Mouse (Mus musculus) E14TG2a.4 (cell line): ENCODE data around the gene Samd14.

Experiments used
- CTCF ChIP-seq: conservative IDR thresholded peaks from 2 replicates; pipeline ENCODE4 v1.5.1; 2014; ENCODE audit warnings: low read length
- NANOG ChIP-seq: IDR thresholded peaks from 2 replicates; pipeline ENCODE4 v1.6.1; 2014; ENCODE audit warnings: borderline replicate concordance, low read length, mixed read lengths
- POU5F1 ChIP-seq: IDR thresholded peaks from 2 replicates; pipeline ENCODE4 v1.6.1; 2014; ENCODE audit warnings: low read length, borderline replicate concordance

DNA sequence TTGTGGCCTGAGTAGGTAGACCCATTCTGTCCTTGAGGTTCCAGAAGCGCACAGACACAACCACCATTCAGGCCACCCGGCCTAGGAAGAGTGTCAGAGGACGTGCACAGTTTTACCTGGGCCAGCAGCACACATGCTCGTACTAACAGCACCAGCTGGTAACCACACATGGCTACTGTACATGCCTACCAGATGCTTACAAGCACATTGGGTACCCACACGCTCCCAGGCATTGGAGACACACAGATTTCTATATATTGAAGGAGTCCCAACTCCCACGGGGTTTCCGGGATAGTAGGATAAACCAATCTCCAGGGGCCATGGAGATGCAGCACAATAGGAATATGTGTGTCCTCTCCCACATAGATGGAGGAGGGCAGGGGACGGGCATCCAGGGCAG, 7.0 kb upstream of the Samd14 start:
- TF ChIP-seq CTCF (no peak), NANOG (no peak), POU5F1 (no peak)
